Mouse (Mus musculus) frontal cortex, adult (tissue): Measurements from ENCODE around the gene Sbk3.

Experiments
- ATAC-seq: cut with Nextera tagmentation; 2 replicates; pipeline ENCODE4 v1.9.2; 2017; ENCODE audit warnings: mild to moderate bottlenecking, moderate library complexity, mixed read lengths; ENCODE audit not compliant: low TSS enrichment

Gene Sbk3

GRCm38 (mm10) chr7:4993347-4993998 lies 22.5 kb upstream of the Sbk3 start:
- ATAC-seq: no peak

- ATAC-seq: no peak
Observed at GRCm38 (mm10) chr7:4988250-4988649, 17.3 kb upstream of the Sbk3 start.

- no peak for ATAC-seq
Observed at GRCm38 (mm10) chr7:4976832-4977231, 5.9 kb upstream of the Sbk3 start.

GRCm38 (mm10) chr7:4975455-4975854 lies 4.5 kb upstream of the Sbk3 start:
- no peak for ATAC-seq

GRCm38 (mm10) chr7:4972321-4973047 lies 1.5 kb upstream of the Sbk3 start:
- ATAC-seq: no peak

GRCm38 (mm10) chr7:4971710-4972109 lies 742 bp upstream of the Sbk3 start:
- ATAC-seq: no peak

- no peak for ATAC-seq
Observed at GRCm38 (mm10) chr7:4964988-4965387, 6.0 kb downstream of the Sbk3 start.

- ATAC-seq: peak; percentile 88
Observed at GRCm38 (mm10) chr7:4964272-4964671, 6.7 kb downstream of the Sbk3 start, which contains the start of gene Sbk2. TSS of gene Sbk2 (minus strand) at chr7:4964406.

GRCm38 (mm10) chr7:4963527-4963926 lies 7.4 kb downstream of the Sbk3 start:
- no peak for ATAC-seq

GRCm38 (mm10) chr7:4957361-4957760 lies 13.6 kb downstream of the Sbk3 start:
- no peak for ATAC-seq

- no peak for ATAC-seq
Observed at GRCm38 (mm10) chr7:4953815-4954445, 17.0 kb downstream of the Sbk3 start.

- ATAC-seq: no peak
Observed at GRCm38 (mm10) chr7:4950561-4951342, 20.2 kb downstream of the Sbk3 start.

GRCm38 (mm10) chr7:4948386-4948785 lies 22.6 kb downstream of the Sbk3 start:
- no peak for ATAC-seq

GRCm38 (mm10) chr7:4947855-4948254 lies 23.1 kb downstream of the Sbk3 start:
- 0 out of 2 replicates have a peak, but pooled peaks have one; percentile 5 for ATAC-seq

- ATAC-seq: peak; percentile 92
Observed at GRCm38 (mm10) chr7:4943223-4943815, 27.6 kb downstream of the Sbk3 start.

- ATAC-seq: no peak
Observed at GRCm38 (mm10) chr7:4942673-4943072, 28.3 kb downstream of the Sbk3 start.

- peak; percentile 72; the same call in 1 of the 2 replicates for ATAC-seq
Observed at GRCm38 (mm10) chr7:4940068-4940479, 30.9 kb downstream of the Sbk3 start.

- ATAC-seq: no peak
Observed at GRCm38 (mm10) chr7:4938456-4938855, 32.5 kb downstream of the Sbk3 start.

- ATAC-seq: no peak
Observed at GRCm38 (mm10) chr7:4937392-4937791, 33.6 kb downstream of the Sbk3 start.

GRCm38 (mm10) chr7:4936832-4937231 lies 34.1 kb downstream of the Sbk3 start:
- ATAC-seq: no peak

GRCm38 (mm10) chr7:4934160-4934914 lies 36.6 kb downstream of the Sbk3 start:
- no peak for ATAC-seq
